Mouse (Mus musculus) stomach, postnatal 0 days (tissue): ENCODE measurements at regions not wholly inside any gene's neighbourhood (a gene's known extent, or its start where the extent isn't known, plus 50 kb on each side); places are given as distances from the start of the nearest gene placed in this dataset.
A peak's percentile ranks its signal among the peaks of the same experiment; 100 is the strongest.

ENCODE experiments used
- ATAC-seq: fragments of 200-750 bp; cut with Nextera tagmentation; 2 replicates; pipeline ENCODE4 v1.8.0; 2017; ENCODE audit not compliant: low FRiP score, low TSS enrichment
- DNase-seq: peaks from one replicate; pipeline ENCODE4 v3.0.0-alpha.2; 2016; ENCODE audit warnings: low spot score
- H3K27ac ChIP-seq: fragments of 300-500 bp; sonication (generic); replicated peaks from 2 replicates; pipeline ENCODE4 v1.5.1; 2014; ENCODE audit warnings: mild to moderate bottlenecking, control low read depth
- H3K27me3 ChIP-seq: fragments of 300-500 bp; sonication (generic); 2 replicates; pipeline ENCODE4 v1.6.1; 2014; ENCODE audit warnings: low read length; ENCODE audit not compliant: control insufficient read depth, insufficient read depth
- H3K36me3 ChIP-seq: fragments of 300-500 bp; sonication (generic); 2 replicates; pipeline ENCODE4 v1.6.1; 2014; ENCODE audit warnings: low read length, mixed read lengths; ENCODE audit not compliant: control insufficient read depth, insufficient read depth
- H3K4me1 ChIP-seq: fragments of 300-500 bp; sonication (generic); replicated peaks from 2 replicates; pipeline ENCODE4 v1.6.1; 2014; ENCODE audit warnings: antibody characterized with exemption; ENCODE audit not compliant: control insufficient read depth, insufficient read depth
- H3K4me2 ChIP-seq: fragments of 300-500 bp; sonication (generic); replicated peaks from 2 replicates; pipeline ENCODE4 v1.6.1; 2014; ENCODE audit warnings: low read depth, mild to moderate bottlenecking, control low read depth, moderate library complexity
- H3K4me3 ChIP-seq: fragments of 300-500 bp; sonication (generic); 2 replicates; pipeline ENCODE4 v1.5.1; 2014; ENCODE audit warnings: low read depth, low read length, control low read depth
- H3K9ac ChIP-seq: fragments of 300-500 bp; sonication (generic); 2 replicates; pipeline ENCODE4 v1.6.1; 2014; ENCODE audit warnings: mild to moderate bottlenecking, low read length, control low read depth, mixed read lengths
- H3K9me3 ChIP-seq: fragments of 300-500 bp; sonication (generic); 2 replicates; pipeline ENCODE4 v1.6.1; 2016; ENCODE audit warnings: low read length; ENCODE audit not compliant: control insufficient read depth
- CTCF ChIP-seq: IDR thresholded peaks from 2 replicates; pipeline ENCODE4 v1.5.1; 2016; ENCODE audit warnings: antibody characterized with exemption, low read depth, mild to moderate bottlenecking, moderate library complexity
- EP300 ChIP-seq: optimal IDR thresholded peaks from 2 replicates; pipeline ENCODE3; 2016; ENCODE audit warnings: antibody characterized with exemption
- WGBS: fragments of 180-500 bp; shearing (Covaris S2); extraction: QIAGEN DNeasy Blood & Tissue Kit; methylation state at CpG from one replicate; pipeline ENCODE4 v1.1.7; 2014; 5-methylcytosine and 5-hydroxymethylcytosine counted together

- WGBS = 44% methylated on average over 18 of the region's 18 CpGs
- Histone ChIP-seq H3K4me1 (no peaks in the 10 kb centered on the region), H3K9ac (no peak overlapping the region), H3K27me3 (no peaks in the 10 kb centered on the region), H3K27ac (no peak overlapping the region), H3K9me3 (no peaks in the 10 kb centered on the region), H3K4me2 (peak overlapping the region; percentile 14; the same call in 1 of the 2 replicates), H3K4me3 (no peak overlapping the region), H3K36me3 (no peaks in the 10 kb centered on the region)
- no peak for TF ChIP-seq CTCF
- DNase-seq = no peak
- no peak for ATAC-seq
These were observed 156.5 kb upstream of the Pou3f3 start for GRCm38 (mm10) chr1:42539066-42539539.

GRCm38 (mm10) chr1:42539541-42540520, 155.7 kb upstream of the Pou3f3 start:
- H3K9ac ChIP-seq = no peak overlapping the region
- DNase-seq (no peak), ATAC-seq (no peak)
- H3K4me1 ChIP-seq = no peaks in the 10 kb centered on the region
- no peak overlapping the region for H3K27ac ChIP-seq
- no peak overlapping the region for H3K4me3 ChIP-seq
- no peaks in the 10 kb centered on the region for H3K9me3 ChIP-seq
- no peak for TF ChIP-seq CTCF
- TF ChIP-seq EP300 = no peak
- WGBS = 54% methylated on average over 26 of the region's 26 CpGs
- no peak overlapping the region for H3K4me2 ChIP-seq
- H3K27me3 ChIP-seq = no peaks in the 10 kb centered on the region
- no peaks in the 10 kb centered on the region for H3K36me3 ChIP-seq

DNA sequence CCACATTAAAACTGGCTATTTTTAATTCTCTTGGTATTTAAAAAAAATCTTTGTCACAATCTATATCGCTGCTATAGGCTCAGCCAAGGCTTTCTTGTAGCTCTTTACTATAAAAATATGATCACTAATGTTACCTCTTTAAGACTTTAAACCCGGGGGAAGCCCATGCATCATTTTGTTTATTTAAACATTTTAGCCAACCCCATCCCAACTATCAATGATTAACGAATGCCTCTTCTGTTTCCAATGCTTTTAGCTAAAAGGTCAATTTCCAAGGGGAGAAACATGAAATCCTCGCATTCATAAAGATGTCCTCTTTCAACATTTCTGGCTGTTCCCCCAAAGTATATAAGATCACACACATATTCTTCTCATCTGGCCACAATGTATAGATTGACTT, 153.6 kb upstream of the Pou3f3 start:
- no peak for TF ChIP-seq EP300
- no peak for TF ChIP-seq CTCF
- Histone ChIP-seq H3K4me3 (no peak overlapping the region), H3K27me3 (no peaks in the 10 kb centered on the region), H3K4me2 (no peak overlapping the region), H3K36me3 (no peaks in the 10 kb centered on the region), H3K4me1 (no peaks in the 10 kb centered on the region), H3K27ac (no peak overlapping the region), H3K9ac (no peak overlapping the region), H3K9me3 (no peaks in the 10 kb centered on the region)
- DNase-seq = no peak
- WGBS = 34% methylated on average over 4 of the region's 4 CpGs
- no peak for ATAC-seq

DNA sequence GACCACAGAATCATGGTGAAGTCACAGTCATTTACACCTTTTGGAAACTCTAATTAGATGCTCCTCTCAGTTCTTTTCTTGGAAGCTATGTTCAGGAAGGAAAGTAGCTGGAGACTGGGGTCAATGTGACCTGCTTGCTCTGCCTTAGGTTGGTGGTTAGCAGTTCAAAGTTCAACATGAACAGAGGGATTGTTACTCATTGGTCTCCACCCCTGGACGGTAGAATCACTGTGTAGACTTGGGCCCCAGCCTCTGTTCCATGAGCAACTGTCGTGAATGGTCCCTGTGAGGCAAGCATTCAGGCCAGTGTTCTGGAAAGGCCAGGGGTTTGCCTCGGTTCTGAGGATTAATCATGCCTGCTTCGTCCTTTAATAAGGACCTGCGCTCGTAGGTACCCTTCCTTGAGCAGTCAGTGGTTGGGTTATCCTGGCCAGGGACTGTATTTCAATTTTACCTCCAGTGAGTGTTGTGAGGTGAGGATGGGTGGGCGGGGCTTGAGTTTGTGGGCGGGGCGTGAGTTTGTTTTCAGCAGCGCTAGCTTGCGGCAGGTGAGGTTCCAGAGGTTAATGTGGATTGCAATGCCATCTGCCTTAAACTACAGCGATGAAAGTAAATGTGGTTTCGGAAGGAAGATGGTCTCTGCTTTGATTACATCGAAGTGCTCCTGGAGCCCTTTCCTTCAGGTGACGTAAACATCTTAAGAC, 152.6 kb upstream of the Pou3f3 start:
- H3K4me1 ChIP-seq = no peaks in the 10 kb centered on the region
- H3K4me2 ChIP-seq = no peak overlapping the region
- H3K4me3 ChIP-seq = no peak overlapping the region
- no peaks in the 10 kb centered on the region for H3K36me3 ChIP-seq
- TF ChIP-seq EP300 (no peak), CTCF (no peak)
- WGBS = 41% methylated on average over 15 of the region's 15 CpGs
- no peak overlapping the region for H3K9ac ChIP-seq
- no peak overlapping the region for H3K27ac ChIP-seq
- no peak for DNase-seq
- H3K27me3 ChIP-seq = no peaks in the 10 kb centered on the region
- ATAC-seq = no peak
- H3K9me3 ChIP-seq = no peaks in the 10 kb centered on the region

DNA sequence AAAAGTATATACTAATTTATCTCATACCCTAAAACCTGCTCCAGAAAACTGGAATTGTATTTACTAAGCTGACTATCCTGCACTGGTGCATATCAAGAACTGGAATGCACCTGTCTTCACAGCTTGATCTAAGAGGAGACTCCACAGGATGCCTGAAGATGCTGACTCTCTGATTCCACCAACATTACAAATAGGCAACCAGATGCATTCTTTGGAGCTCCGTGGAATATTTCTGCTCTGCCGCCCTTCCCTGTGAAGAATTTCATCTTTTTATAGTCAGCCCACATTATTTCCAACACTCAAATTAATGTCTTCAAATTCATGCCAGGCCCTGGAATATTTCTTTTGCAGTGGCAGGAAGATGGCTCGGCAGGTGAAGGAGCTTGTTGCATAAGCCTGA, 148.7 kb upstream of the Pou3f3 start:
- Histone ChIP-seq H3K4me2 (no peak overlapping the region), H3K4me1 (no peaks in the 10 kb centered on the region), H3K9me3 (no peaks in the 10 kb centered on the region), H3K36me3 (no peaks in the 10 kb centered on the region), H3K4me3 (no peak overlapping the region), H3K27ac (no peak overlapping the region), H3K9ac (no peak overlapping the region), H3K27me3 (no peaks in the 10 kb centered on the region)
- ATAC-seq (no peak), DNase-seq (no peak)
- 94% methylated on average over 3 of the region's 3 CpGs for WGBS
- no peak for TF ChIP-seq CTCF
- TF ChIP-seq EP300 = no peak

DNA sequence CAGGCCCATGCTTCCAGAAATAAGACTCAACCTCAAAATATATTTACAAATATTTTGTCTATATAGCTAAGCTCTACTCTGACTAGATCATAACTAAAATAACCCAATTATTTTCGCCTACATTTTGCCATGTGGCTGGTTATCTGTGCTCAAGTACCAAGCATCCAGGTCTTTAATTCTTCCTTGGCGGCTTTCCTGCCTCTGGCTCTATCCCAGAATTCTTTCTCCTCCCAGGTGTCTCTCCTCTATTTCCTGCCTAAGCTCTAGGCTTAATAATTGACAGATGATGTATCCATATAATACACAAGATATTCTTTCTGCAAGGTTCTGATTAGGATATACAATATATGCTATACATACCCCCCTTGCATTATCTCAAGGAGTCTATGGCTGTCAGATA, 138.3 kb upstream of the Pou3f3 start:
- H3K4me2 ChIP-seq = no peak overlapping the region
- ATAC-seq (no peak), DNase-seq (no peak)
- TF ChIP-seq CTCF (no peak), EP300 (no peak)
- no peak overlapping the region for H3K27ac ChIP-seq
- no peak overlapping the region for H3K4me3 ChIP-seq
- 69% methylated on average over 2 of the region's 2 CpGs for WGBS
- H3K4me1 ChIP-seq = no peaks in the 10 kb centered on the region
- no peaks in the 10 kb centered on the region for H3K27me3 ChIP-seq
- no peak overlapping the region for H3K9ac ChIP-seq
- no peaks in the 10 kb centered on the region for H3K36me3 ChIP-seq
- no peaks in the 10 kb centered on the region for H3K9me3 ChIP-seq
